Mouse (Mus musculus): Measurements from ENCODE around the gene 4933405L10Rik. TPM values are rescaled to one million over a fixed set of nuclear protein-coding genes. Genes with fewer than 3 reads are reported as not detected.

4933405L10Rik gene
- total and polyA plus RNA-seq, 3 experiments, result 0.25 TPM; not detected in 2

- H3K36me3 ChIP-seq (replicated peaks in 1 of 2; ENCODE audit: control insufficient read depth in 1 of 2, insufficient read depth in 1 of 2, low read length in 1 of 2), result peaks cover 85 to 95% of the 10 kb centered on the region in 2 experiments
- DNase-seq (ENCODE audit: extremely low read depth), result no peak
- no peak for TF ChIP-seq POLR2A (IDR thresholded peaks at IDR 0.05; ENCODE audit: low read depth, low read length)
- TF ChIP-seq RAD21 (IDR thresholded peaks at IDR 0.05; ENCODE audit: low read depth, low read length), result no peak
- no peak for TF ChIP-seq ZNF384 (IDR thresholded peaks at IDR 0.05; ENCODE audit: low read depth, low read length)
- in situ Hi-C loops (cut with MboI; ENCODE audit: low pct_ligation_motif_present, low pct_unique_long_range_greater_than_20kb, low sequenced_read_pairs), result no loop called here
- no peak overlapping the region for H3K4me2 ChIP-seq (ENCODE audit: insufficient read depth, low read depth, poor library complexity, severe bottlenecking)
- H3K9ac ChIP-seq (ENCODE audit: insufficient read depth, low read depth), result no peak overlapping the region
- peaks cover 8% of the 10 kb centered on the region for H3K9me3 ChIP-seq (replicated peaks; ENCODE audit: low read length)
- no peak overlapping the region for H3K4me3 ChIP-seq (replicated peaks in 1 of 3; ENCODE audit: low read depth in 2 of 3, low read length in 2 of 3, poor library complexity in 1 of 3)
- H3K27me3 ChIP-seq (replicated peaks), result no peaks in the 10 kb centered on the region
- no peak overlapping the region for H3K27ac ChIP-seq (ENCODE audit: insufficient read depth, low read depth)
- H3K79me2 ChIP-seq (replicated peaks; ENCODE audit: control insufficient read depth, extremely low read depth, insufficient read depth, poor library complexity, severe bottlenecking), result no peaks in the 10 kb centered on the region
- dilution Hi-C loops (cut with MboI; ENCODE audit: extremely low pct_ligation_motif_present, extremely low pct_unique_long_range_greater_than_20kb, low sequenced_read_pairs), result no loop called here
- peaks cover 6 to 13% of the 10 kb centered on the region in 2 experiments; a peak in 3 of 4 replicates for H3K4me1 ChIP-seq (ENCODE audit: control insufficient read depth in 1 of 2, insufficient read depth in 2 of 2)
These were observed 12.2 kb upstream of the 4933405L10Rik start for GRCm38 (mm10) chr8:105695080-105695780.

GRCm38 (mm10) chr8:105697196-105697780 lies 10.2 kb upstream of the 4933405L10Rik start:
- dilution Hi-C loops (cut with MboI; ENCODE audit: extremely low pct_ligation_motif_present, extremely low pct_unique_long_range_greater_than_20kb, low sequenced_read_pairs) (no loop called here), in situ Hi-C loops (cut with MboI; ENCODE audit: low pct_ligation_motif_present, low pct_unique_long_range_greater_than_20kb, low sequenced_read_pairs) (no loop called here)
- Histone ChIP-seq H3K9ac (ENCODE audit: insufficient read depth, low read depth) (no peak overlapping the region), H3K27me3 (replicated peaks) (no peaks in the 10 kb centered on the region), H3K4me1 (ENCODE audit: control insufficient read depth in 1 of 2, insufficient read depth in 2 of 2) (peaks cover 6 to 22% of the 10 kb centered on the region in 2 experiments; a peak in 3 of 4 replicates), H3K9me3 (replicated peaks; ENCODE audit: low read length) (peaks cover 8% of the 10 kb centered on the region), H3K79me2 (replicated peaks; ENCODE audit: control insufficient read depth, extremely low read depth, insufficient read depth, poor library complexity, severe bottlenecking) (no peaks in the 10 kb centered on the region), H3K4me3 (replicated peaks in 1 of 3; ENCODE audit: low read depth in 2 of 3, low read length in 2 of 3, poor library complexity in 1 of 3) (no peak overlapping the region), H3K4me2 (ENCODE audit: insufficient read depth, low read depth, poor library complexity, severe bottlenecking) (no peak overlapping the region), H3K27ac (ENCODE audit: insufficient read depth, low read depth) (no peak overlapping the region), H3K36me3 (replicated peaks in 1 of 2; ENCODE audit: control insufficient read depth in 1 of 2, insufficient read depth in 1 of 2, low read length in 1 of 2) (peaks cover 66 to 80% of the 10 kb centered on the region in 2 experiments)
- no peak for TF ChIP-seq UBTF (IDR thresholded peaks at IDR 0.05; ENCODE audit: low read depth, low read length)
- no peak for TF ChIP-seq POLR2AphosphoS2 (IDR thresholded peaks at IDR 0.05; ENCODE audit: low read depth, low read length)
- no peak for TF ChIP-seq ZC3H11A (IDR thresholded peaks at IDR 0.05; ENCODE audit: low read depth, low read length)
- no peak for TF ChIP-seq ETS1 (conservative IDR thresholded peaks at IDR 0.05; ENCODE audit: low read depth, low read length)
- no peak for TF ChIP-seq JUND (conservative IDR thresholded peaks at IDR 0.05; ENCODE audit: low read depth, low read length)
- no peak for TF ChIP-seq NELFE (IDR thresholded peaks at IDR 0.05; ENCODE audit: low read depth, low read length)
- TF ChIP-seq MAX (IDR thresholded peaks at IDR 0.05; ENCODE audit: low read length), result no peak
- TF ChIP-seq ZKSCAN1 (IDR thresholded peaks at IDR 0.05; ENCODE audit: borderline replicate concordance, low read depth, low read length), result no peak
- TF ChIP-seq TBP (conservative IDR thresholded peaks at IDR 0.05; ENCODE audit: low read depth, low read length), result no peak
- TF ChIP-seq KAT2A (IDR thresholded peaks at IDR 0.05; ENCODE audit: insufficient replicate concordance, low read length), result no peak
- TF ChIP-seq SIN3A (IDR thresholded peaks at IDR 0.05; ENCODE audit: low read length), result no peak
- TF ChIP-seq ELF1 (IDR thresholded peaks at IDR 0.05; ENCODE audit: low read depth, low read length), result no peak
- no peak for TF ChIP-seq TCF12 (IDR thresholded peaks at IDR 0.05; ENCODE audit: low read depth, low read length)
- TF ChIP-seq USF1 (IDR thresholded peaks at IDR 0.05; ENCODE audit: low read depth, low read length), result no peak
- no peak for TF ChIP-seq POLR2A (IDR thresholded peaks at IDR 0.05; ENCODE audit: low read depth, low read length)
- no peak for TF ChIP-seq NRF1 (IDR thresholded peaks at IDR 0.05; ENCODE audit: low read depth, low read length)
- TF ChIP-seq MEF2A (IDR thresholded peaks at IDR 0.05; ENCODE audit: borderline replicate concordance, low read depth, low read length), result no peak
- no peak for TF ChIP-seq GABPA (IDR thresholded peaks at IDR 0.05; ENCODE audit: insufficient replicate concordance, low read depth, low read length)
- TF ChIP-seq CHD1 (IDR thresholded peaks at IDR 0.05; ENCODE audit: low read depth, low read length), result no peak
- no peak for DNase-seq (ENCODE audit: extremely low read depth)

Data from CH12.LX (cell line).